Mouse (Mus musculus): ENCODE measurements around the gene Tpte.

DNA sequence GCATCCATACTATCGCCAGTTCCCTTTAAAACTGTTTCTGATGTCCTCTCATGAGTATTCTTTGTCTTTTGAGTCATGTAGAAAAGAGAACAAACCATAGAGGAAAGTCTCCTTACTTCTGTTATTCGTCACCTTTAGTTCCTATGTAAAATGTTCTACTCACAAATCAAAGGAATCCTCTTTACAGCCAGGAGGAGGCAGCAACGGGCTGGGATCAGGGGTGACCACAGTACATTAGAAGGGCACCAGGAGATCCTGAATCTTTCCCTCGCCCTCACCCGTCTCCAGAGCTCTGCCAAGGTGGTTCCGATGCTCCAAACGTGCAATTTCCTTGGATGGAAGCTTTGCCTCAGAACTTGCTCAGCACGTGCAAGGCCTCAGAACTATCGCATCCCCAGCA, 28.2 kb downstream of the Tpte start:
- TF ChIP-seq CTCF (conservative IDR thresholded peaks at IDR 0.05; ENCODE audit: insufficient read depth, insufficient read length, low read depth, low read length) (peak; percentile 52), POLR2A (IDR thresholded peaks at IDR 0.05; ENCODE audit: low read depth, low read length) (no peak)
